Mouse (Mus musculus) MEL (cell line): ENCODE data around the gene Hist1h2ag. TPM values are rescaled to one million over a fixed set of nuclear protein-coding genes. Genes with fewer than 3 reads are reported as not detected.

Experiments
- DNase-seq: peaks from one replicate; pipeline ENCODE4 v3.0.0; 2011; ENCODE audit warnings: low read depth, low spot score
- H3K27ac ChIP-seq: 2 replicates; pipeline ENCODE4 v1.5.1; 2012; ENCODE audit warnings: low read depth, mild to moderate bottlenecking, control low read depth, low read length, moderate library complexity; ENCODE audit not compliant: control insufficient read depth
- H3K27me3 ChIP-seq, 2 experiments: fragments of 150-350 bp in 1 of 2; sonication (generic) in 1 of 2; 2 replicates each; pipeline ENCODE4 v1.6.1; 2012; ENCODE audit warnings: low read length in 2 of 2, mild to moderate bottlenecking in 2 of 2, improper control_type of control experiment in 1 of 2, moderate library complexity in 1 of 2; ENCODE audit not compliant: insufficient read depth in 2 of 2, control insufficient read depth in 1 of 2
- H3K36me3 ChIP-seq, 2 experiments: 2 replicates each; pipeline ENCODE4 v1.6.1; 2012 to 2014; ENCODE audit warnings: low read length in 2 of 2, improper control_type of control experiment in 1 of 2, inconsistent platforms in 1 of 2, mild to moderate bottlenecking in 1 of 2; ENCODE audit not compliant: insufficient read depth in 2 of 2, control insufficient read depth in 1 of 2
- H3K4me1 ChIP-seq, 2 experiments: fragments of 150-350 bp in 1 of 2; sonication (generic) in 1 of 2; 2 replicates each; pipeline ENCODE4 v1.6.1; 2012; ENCODE audit warnings: low read length in 2 of 2, improper control_type of control experiment in 1 of 2, mild to moderate bottlenecking in 1 of 2; ENCODE audit not compliant: insufficient read depth in 2 of 2, control insufficient read depth in 1 of 2
- H3K4me3 ChIP-seq, 2 experiments: fragments of 150-350 bp in 1 of 2; sonication (generic) in 1 of 2; 2 replicates each; pipeline ENCODE4 v1.5.1; 2012; ENCODE audit warnings: low read depth in 2 of 2, low read length in 2 of 2, mild to moderate bottlenecking in 2 of 2, moderate library complexity in 2 of 2, control low read depth in 1 of 2, improper control_type of control experiment in 1 of 2; ENCODE audit not compliant: control insufficient read depth in 1 of 2, insufficient read depth in 1 of 2
- H3K79me2 ChIP-seq: 2 replicates; pipeline ENCODE4 v1.6.1; 2012; ENCODE audit warnings: mild to moderate bottlenecking, low read length, moderate library complexity; ENCODE audit not compliant: control insufficient read depth, poor library complexity, insufficient read depth
- H3K9ac ChIP-seq: 2 replicates; pipeline ENCODE4 v1.6.1; 2012; ENCODE audit warnings: low read depth, mild to moderate bottlenecking, control low read depth, low read length, moderate library complexity; ENCODE audit not compliant: control insufficient read depth, poor library complexity, severe bottlenecking
- H3K9me3 ChIP-seq: fragments of 150-350 bp; sonication (generic); replicated peaks from 2 replicates; pipeline ENCODE4 v1.6.1; 2012; ENCODE audit warnings: mild to moderate bottlenecking, low read length, improper control_type of control experiment, moderate library complexity; ENCODE audit not compliant: insufficient read depth
- CTCF ChIP-seq, 3 experiments: IDR thresholded peaks in 2 of 3; conservative IDR thresholded peaks in 1 of 3; 2 replicates each; pipeline ENCODE4 v1.5.1; 2011 to 2012; ENCODE audit warnings: low read length in 3 of 3, low read depth in 2 of 3, mild to moderate bottlenecking in 2 of 3, improper control_type of control experiment in 1 of 3, inconsistent platforms in 1 of 3, mixed read lengths in 1 of 3, moderate library complexity in 1 of 3; ENCODE audit not compliant: control insufficient read depth in 1 of 3, insufficient read depth in 1 of 3, poor library complexity in 1 of 3, severe bottlenecking in 1 of 3
- HCFC1 ChIP-seq: IDR thresholded peaks from 2 replicates; pipeline ENCODE4 v1.6.1; 2012; ENCODE audit warnings: low read depth, mild to moderate bottlenecking, inconsistent platforms, low read length, improper control_type of control experiment, moderate library complexity
- MAX ChIP-seq: IDR thresholded peaks from 2 replicates; pipeline ENCODE4 v1.6.1; 2011; ENCODE audit warnings: low read length, improper control_type of control experiment
- MEF2A ChIP-seq: IDR thresholded peaks from 2 replicates; pipeline ENCODE4 v1.6.1; 2014; ENCODE audit warnings: low read depth, mild to moderate bottlenecking, inconsistent platforms, low read length, improper control_type of control experiment; ENCODE audit not compliant: poor library complexity, insufficient replicate concordance, severe bottlenecking; ENCODE audit errors: extremely low read depth
- MYB ChIP-seq: IDR thresholded peaks from 2 replicates; pipeline ENCODE4 v1.6.1; 2011; ENCODE audit warnings: mild to moderate bottlenecking, low read depth, low read length, improper control_type of control experiment
- POLR2A ChIP-seq, 2 experiments: IDR thresholded peaks; 2 replicates each; pipeline ENCODE4 v1.6.1; 2011 to 2012; ENCODE audit warnings: low read length in 2 of 2, mild to moderate bottlenecking in 2 of 2, control low read depth in 1 of 2, improper control_type of control experiment in 1 of 2, low read depth in 1 of 2, moderate library complexity in 1 of 2; ENCODE audit not compliant: control insufficient read depth in 1 of 2, insufficient read depth in 1 of 2, poor library complexity in 1 of 2
- RCOR1 ChIP-seq: IDR thresholded peaks from 2 replicates; pipeline ENCODE4 v1.6.1; 2012; ENCODE audit warnings: low read depth, mild to moderate bottlenecking, inconsistent platforms, low read length, improper control_type of control experiment
- TBP ChIP-seq: IDR thresholded peaks from 2 replicates; pipeline ENCODE4 v1.8.0; 2011; ENCODE audit warnings: low read depth, low read length, improper control_type of control experiment
- UBTF ChIP-seq: IDR thresholded peaks from 2 replicates; pipeline ENCODE4 v1.6.1; 2012; ENCODE audit warnings: low read depth, mild to moderate bottlenecking, inconsistent platforms, low read length, improper control_type of control experiment, moderate library complexity, borderline replicate concordance; ENCODE audit not compliant: insufficient read depth
- USF2 ChIP-seq, 2 experiments: IDR thresholded peaks; 2 replicates each; pipeline ENCODE4 v1.6.1; 2011 to 2012; ENCODE audit warnings: improper control_type of control experiment in 2 of 2, low read length in 2 of 2, borderline replicate concordance in 1 of 2, inconsistent platforms in 1 of 2, low read depth in 1 of 2, mild to moderate bottlenecking in 1 of 2; ENCODE audit not compliant: insufficient read depth in 1 of 2
- polyA plus RNA-seq, 2 experiments: library from polyadenylated mRNA; stranded (reverse) in 1 of 2; unstranded in 1 of 2; fragments of >175 nt in 1 of 2; fragments of >200 nt in 1 of 2; gene quantifications; 2 replicates each; pipeline versions ENCODE4 v1.2.1 to v1.2.4; 2012; ENCODE audit warnings: low replicate concordance in 2 of 2, low read depth in 1 of 2; ENCODE audit not compliant: insufficient read length in 2 of 2, insufficient read depth in 1 of 2, missing spikeins in 1 of 2
- total RNA-seq: library from RNA; depleted of rRNA; stranded (reverse); fragments of 300-350 nt; gene quantifications from 2 replicates; pipeline ENCODE4 v1.2.3, GENCODE M21; 2012

Hist1h2ag gene
- total and polyA plus RNA-seq, 3 experiments: 5.9 to 766 TPM; not detected in 1

GRCm38 (mm10) chr13:22051523-22051859, 8.7 kb upstream of the Hist1h2ag start:
- TF ChIP-seq RCOR1 (no peak), POLR2A (IDR thresholded peaks at IDR 0.05; ENCODE audit: control insufficient read depth in 1 of 2, insufficient read depth in 1 of 2, low read depth in 1 of 2, low read length in 2 of 2, poor library complexity in 1 of 2) (no peak), UBTF (no peak), MYB (no peak), MEF2A (no peak), MAX (no peak), USF2 (IDR thresholded peaks at IDR 0.05; ENCODE audit: borderline replicate concordance in 1 of 2, insufficient read depth in 1 of 2, low read depth in 1 of 2, low read length in 2 of 2) (no peak)
- TF ChIP-seq, all 39 proteins: peak for 0
- H3K79me2 ChIP-seq: peaks cover 1% of the 10 kb centered on the region; the same call in 1 of the 2 replicates
- DNase-seq: no peak
- 0 out of 4 replicates have a peak, but pooled peaks cover 0 to 2% of the 10 kb centered on the region in 2 experiments for H3K27me3 ChIP-seq
- no peaks in the 10 kb centered on the region for H3K4me1 ChIP-seq
- H3K27ac ChIP-seq: no peak overlapping the region
- H3K4me3 ChIP-seq: peak overlapping the region; percentile 78 to 87
- H3K9ac ChIP-seq: peak overlapping the region; percentile 77
- H3K9me3 ChIP-seq: no peaks in the 10 kb centered on the region
- peaks cover 0 to 2% of the 10 kb centered on the region in 2 experiments; a peak in 2 of 4 replicates for H3K36me3 ChIP-seq

DNA sequence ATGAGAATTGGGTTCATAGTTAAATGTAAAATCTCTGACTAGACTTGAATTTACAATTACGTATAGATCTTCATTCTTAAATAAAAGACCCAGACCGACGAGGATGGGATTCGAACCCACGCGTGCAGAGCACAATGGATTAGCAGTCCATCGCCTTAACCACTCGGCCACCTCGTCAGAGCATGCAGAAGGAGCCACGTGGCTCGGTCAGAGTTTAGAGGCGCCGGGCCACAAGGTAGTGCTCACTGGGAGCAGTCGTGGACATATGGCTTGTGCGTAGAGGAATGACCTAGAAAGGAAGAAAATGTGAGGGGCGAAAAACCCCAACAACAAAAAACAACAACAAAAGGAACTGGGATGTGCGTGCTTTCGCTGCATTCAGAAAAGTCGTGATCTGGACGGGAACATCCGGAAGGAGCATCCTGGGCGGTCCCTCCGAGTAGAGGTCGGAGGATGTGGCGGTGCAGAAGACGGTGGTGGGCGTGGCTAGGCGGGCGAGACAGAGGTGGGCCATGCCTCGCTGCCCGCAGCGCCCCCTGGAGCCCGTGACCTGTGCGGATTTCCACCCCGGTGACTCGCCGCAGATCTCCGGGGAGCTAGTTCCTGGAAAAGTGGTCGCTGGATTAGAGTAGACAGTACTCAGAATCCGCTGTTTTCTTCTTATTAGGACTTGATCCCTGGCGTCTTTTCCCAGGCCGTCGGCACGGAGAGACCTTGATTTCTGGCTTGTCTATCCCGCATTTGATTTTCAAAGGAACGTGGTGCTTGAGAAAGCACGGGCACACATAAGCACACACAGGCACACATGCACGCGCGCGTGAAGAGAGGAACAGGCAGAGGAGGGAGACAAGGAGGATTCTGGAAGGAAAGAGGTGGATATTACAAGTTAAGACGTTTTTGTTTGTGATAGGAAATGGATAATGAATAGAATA, 8.1 kb upstream of the Hist1h2ag start:
- Histone ChIP-seq H3K27me3 (0 out of 4 replicates have a peak, but pooled peaks cover 0 to 2% of the 10 kb centered on the region in 2 experiments), H3K79me2 (peaks cover 1% of the 10 kb centered on the region; the same call in 1 of the 2 replicates), H3K36me3 (peaks cover 0 to 2% of the 10 kb centered on the region in 2 experiments; a peak in 2 of 4 replicates), H3K4me3 (peak overlapping the region; percentile 78 to 87), H3K27ac (peak overlapping the region; percentile 53), H3K4me1 (no peaks in the 10 kb centered on the region), H3K9me3 (no peaks in the 10 kb centered on the region)
- DNase-seq: peak; percentile 97
- TF ChIP-seq POLR2A (IDR thresholded peaks at IDR 0.05; ENCODE audit: control insufficient read depth in 1 of 2, insufficient read depth in 1 of 2, low read depth in 1 of 2, low read length in 2 of 2, poor library complexity in 1 of 2) (peak in 1 of 2 experiments; percentile 53; a peak in 2 of 4 replicates), CTCF (IDR thresholded peaks at IDR 0.05 in 2 of 3, conservative IDR thresholded peaks at IDR 0.05 in 1 of 3; ENCODE audit: control insufficient read depth in 1 of 3, insufficient read depth in 1 of 3, low read depth in 2 of 3, low read length in 3 of 3, poor library complexity in 1 of 3, severe bottlenecking in 1 of 3) (peak in 1 of 3 experiments; percentile 84; a peak in 3 of 6 replicates), TBP (peak; percentile 100), HCFC1 (no peak)
- TF ChIP-seq, all 39 proteins: peak for 3
- peak overlapping the region; percentile 77 for H3K9ac ChIP-seq
